Mouse (Mus musculus): ENCODE measurements around the gene Glb1l. TPM values are rescaled to one million over a fixed set of nuclear protein-coding genes. Genes with fewer than 3 reads are reported as not detected.

Gene Glb1l
- polyA plus RNA-seq, 1 experiment from 2014 or later: 14.7 TPM

- no peak for DNase-seq (ENCODE audit: low spot score)
- Histone ChIP-seq H3K27me3 (ENCODE audit: control insufficient read depth, insufficient read depth, low read length) (no peaks in the 10 kb centered on the region), H3K36me3 (ENCODE audit: control insufficient read depth, insufficient read depth, low read length) (no peaks in the 10 kb centered on the region), H3K4me2 (ENCODE audit: low read depth) (no peak overlapping the region), H3K4me3 (ENCODE audit: low read depth, low read length) (no peak overlapping the region), H3K27ac (ENCODE audit: low read depth, low read length) (no peak overlapping the region), H3K9ac (ENCODE audit: low read length) (no peak overlapping the region), H3K9me3 (ENCODE audit: control insufficient read depth, low read length) (no peaks in the 10 kb centered on the region), H3K4me1 (ENCODE audit: control insufficient read depth, insufficient read depth, low read length) (no peaks in the 10 kb centered on the region)
- ATAC-seq (ENCODE audit: insufficient read depth, low FRiP score, low TSS enrichment): no peak
- WGBS: 75% methylated on average over 3 of the region's 3 CpGs
Observed at GRCm38 (mm10) chr1:75155837-75156236, 54.8 kb downstream of the Glb1l start.

GRCm38 (mm10) chr1:75148727-75149126 is 61.9 kb downstream of the Glb1l start:
- H3K9me3 ChIP-seq (ENCODE audit: control insufficient read depth, low read length): no peaks in the 10 kb centered on the region
- no peak overlapping the region for H3K27ac ChIP-seq (ENCODE audit: low read depth, low read length)
- H3K9ac ChIP-seq (ENCODE audit: low read length): no peak overlapping the region
- H3K27me3 ChIP-seq (ENCODE audit: control insufficient read depth, insufficient read depth, low read length): no peaks in the 10 kb centered on the region
- no peak overlapping the region for H3K4me2 ChIP-seq (ENCODE audit: low read depth)
- H3K36me3 ChIP-seq (ENCODE audit: control insufficient read depth, insufficient read depth, low read length): peaks cover 10% of the 10 kb centered on the region
- DNase-seq (ENCODE audit: low spot score) (no peak), ATAC-seq (ENCODE audit: insufficient read depth, low FRiP score, low TSS enrichment) (no peak)
- peaks cover 2% of the 10 kb centered on the region; the same call in 1 of the 2 replicates for H3K4me1 ChIP-seq (ENCODE audit: control insufficient read depth, insufficient read depth, low read length)
- H3K4me3 ChIP-seq (ENCODE audit: low read depth, low read length): no peak overlapping the region
- 90% methylated on average over 4 of the region's 4 CpGs for WGBS

Small RNA genes within 50 kb of the gene (microRNA-seq; reads per million reads assigned to microRNA genes)
- gene Gm27943: not detected

Other genes with a start within 250 kb of the Glb1l start
- 12.1 and 13.9 TPM in 2 replicates for gene Nhej1, start 85.6 kb downstream of the Glb1l start, polyA plus RNA-seq (2014; fragmentation: Nextera tagmentation; extraction: Ambion mirVana)
- not detected in 2 replicates for gene Slc23a3, start 76.9 kb downstream of the Glb1l start, polyA plus RNA-seq (2014; fragmentation: Nextera tagmentation; extraction: Ambion mirVana)
- gene Cnppd1, start 68.1 kb downstream of the Glb1l start, polyA plus RNA-seq (2014; fragmentation: Nextera tagmentation; extraction: Ambion mirVana): 53.5 and 58.4 TPM in 2 replicates
- gene Retreg2, start 68.0 kb downstream of the Glb1l start, polyA plus RNA-seq (2014; fragmentation: Nextera tagmentation; extraction: Ambion mirVana): 57.1 and 70.0 TPM in 2 replicates
- gene Zfand2b, start 42.2 kb downstream of the Glb1l start, polyA plus RNA-seq (2014; fragmentation: Nextera tagmentation; extraction: Ambion mirVana): 31.7 and 38.3 TPM in 2 replicates
- gene Abcb6, start 30.4 kb downstream of the Glb1l start, polyA plus RNA-seq (2014; fragmentation: Nextera tagmentation; extraction: Ambion mirVana): 30.4 and 30.6 TPM in 2 replicates
- gene Ankzf1, start 18.7 kb downstream of the Glb1l start, polyA plus RNA-seq (2014; fragmentation: Nextera tagmentation; extraction: Ambion mirVana): 14.9 and 18.2 TPM in 2 replicates
- gene Atg9a, start 18.6 kb downstream of the Glb1l start, polyA plus RNA-seq (2014; fragmentation: Nextera tagmentation; extraction: Ambion mirVana): 21.8 and 27.0 TPM in 2 replicates
- 114 and 131 TPM in 2 replicates for gene Stk16, start within 50 bp of the Glb1l start, polyA plus RNA-seq (2014; fragmentation: Nextera tagmentation; extraction: Ambion mirVana)
- 17.6 and 18.0 TPM in 2 replicates for gene Tuba4a, start 9.1 kb upstream of the Glb1l start, polyA plus RNA-seq (2014; fragmentation: Nextera tagmentation; extraction: Ambion mirVana)
- not detected in 2 replicates for gene A630095N17Rik, start 21.3 kb upstream of the Glb1l start, polyA plus RNA-seq (2014; fragmentation: Nextera tagmentation; extraction: Ambion mirVana)
- 20.5 and 21.9 TPM in 2 replicates for gene Dnajb2, start 25.6 kb upstream of the Glb1l start, polyA plus RNA-seq (2014; fragmentation: Nextera tagmentation; extraction: Ambion mirVana)
- 4.4 and 6.0 TPM in 2 replicates for gene Ptprn, start 53.7 kb upstream of the Glb1l start, polyA plus RNA-seq (2014; fragmentation: Nextera tagmentation; extraction: Ambion mirVana)
- gene Resp18, start 67.6 kb upstream of the Glb1l start, polyA plus RNA-seq (2014; fragmentation: Nextera tagmentation; extraction: Ambion mirVana): 30.9 and 35.0 TPM in 2 replicates
- gene Dnpep, start 107.2 kb upstream of the Glb1l start, polyA plus RNA-seq (2014; fragmentation: Nextera tagmentation; extraction: Ambion mirVana): 180 and 182 TPM in 2 replicates
- 15.8 and 18.0 TPM in 2 replicates for gene Des, start 149.5 kb upstream of the Glb1l start, polyA plus RNA-seq (2014; fragmentation: Nextera tagmentation; extraction: Ambion mirVana)
- gene Speg, start 164.5 kb upstream of the Glb1l start, polyA plus RNA-seq (2014; fragmentation: Nextera tagmentation; extraction: Ambion mirVana): 15.5 and 19.1 TPM in 2 replicates
- gene Gmppa, start 225.1 kb upstream of the Glb1l start, polyA plus RNA-seq (2014; fragmentation: Nextera tagmentation; extraction: Ambion mirVana): 62.5 and 64.2 TPM in 2 replicates
- 2.3 and 2.9 TPM in 2 replicates for gene Asic4, start 239.6 kb upstream of the Glb1l start, polyA plus RNA-seq (2014; fragmentation: Nextera tagmentation; extraction: Ambion mirVana)